Mouse (Mus musculus): Measurements from ENCODE around the gene Rfx7. TPM values are rescaled to one million over a fixed set of nuclear protein-coding genes. Genes with fewer than 3 reads are reported as not detected.

The Rfx7 gene
- polyA plus RNA-seq, 1 experiment: 6.4 TPM

GRCm38 (mm10) chr9:72644418-72645110, 112.5 kb downstream of the Rfx7 start:
- H3K4me1 ChIP-seq (ENCODE audit: control insufficient read depth, insufficient read depth, low read length): peaks cover 11% of the 10 kb centered on the region; the same call in 1 of the 2 replicates
- TF ChIP-seq CTCF (conservative IDR thresholded peaks at IDR 0.05; ENCODE audit: insufficient read depth, insufficient read length, low read depth, low read length) (no peak), POLR2A (IDR thresholded peaks at IDR 0.05; ENCODE audit: low read depth, low read length) (no peak)
- H3K36me3 ChIP-seq (ENCODE audit: control insufficient read depth, insufficient read depth, low read length): no peaks in the 10 kb centered on the region
- H3K4me3 ChIP-seq (ENCODE audit: insufficient read depth, low read depth, low read length): no peak overlapping the region
- H3K27me3 ChIP-seq (replicated peaks; ENCODE audit: control insufficient read depth, insufficient read depth, low read length): no peaks in the 10 kb centered on the region
- no peak for DNase-seq
- H3K27ac ChIP-seq (ENCODE audit: insufficient read depth, low read depth, low read length): no peak overlapping the region; the same call in 1 of the 2 replicates
- 54% methylated on average over 6 of the region's 6 CpGs for WGBS

- 49% methylated on average over 2 of the region's 2 CpGs for WGBS
- H3K36me3 ChIP-seq (ENCODE audit: control insufficient read depth, insufficient read depth, low read length): no peaks in the 10 kb centered on the region
- TF ChIP-seq POLR2A (IDR thresholded peaks at IDR 0.05; ENCODE audit: low read depth, low read length) (no peak), CTCF (conservative IDR thresholded peaks at IDR 0.05; ENCODE audit: insufficient read depth, insufficient read length, low read depth, low read length) (no peak)
- H3K27ac ChIP-seq (ENCODE audit: insufficient read depth, low read depth, low read length): no peak overlapping the region
- H3K27me3 ChIP-seq (replicated peaks; ENCODE audit: control insufficient read depth, insufficient read depth, low read length): no peaks in the 10 kb centered on the region
- H3K4me1 ChIP-seq (ENCODE audit: control insufficient read depth, insufficient read depth, low read length): no peaks in the 10 kb centered on the region; the same call in 1 of the 2 replicates
- DNase-seq: no peak
- no peak overlapping the region for H3K4me3 ChIP-seq (ENCODE audit: insufficient read depth, low read depth, low read length)
Observed at GRCm38 (mm10) chr9:72649781-72650180, 117.7 kb downstream of the Rfx7 start.

DNA sequence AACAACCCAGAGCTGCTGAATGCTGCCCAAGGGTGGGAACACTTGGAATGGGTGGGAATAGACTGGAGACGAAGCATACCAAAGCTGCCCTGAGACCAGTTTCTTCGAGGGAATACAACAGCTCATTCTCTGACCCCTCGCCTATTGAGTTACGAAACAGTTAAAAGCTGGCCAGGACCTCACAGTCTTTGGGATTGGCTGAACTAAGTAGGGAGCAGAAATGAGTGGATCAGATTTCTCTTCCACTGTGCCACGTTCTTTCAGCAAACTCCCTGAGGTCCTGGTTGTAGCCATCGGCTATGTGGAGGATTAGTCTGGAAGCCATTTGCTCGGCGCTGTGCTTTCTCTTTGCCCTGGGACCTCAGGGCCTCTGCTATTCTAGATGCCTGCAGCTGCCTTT, 120.9 kb downstream of the Rfx7 start:
- TF ChIP-seq POLR2A (IDR thresholded peaks at IDR 0.05; ENCODE audit: low read depth, low read length): no peak
- no peak for TF ChIP-seq CTCF (conservative IDR thresholded peaks at IDR 0.05; ENCODE audit: insufficient read depth, insufficient read length, low read depth, low read length)
- WGBS: 48% methylated on average over 8 of the region's 8 CpGs
- Histone ChIP-seq H3K36me3 (ENCODE audit: control insufficient read depth, insufficient read depth, low read length) (no peaks in the 10 kb centered on the region), H3K4me1 (ENCODE audit: control insufficient read depth, insufficient read depth, low read length) (peaks cover 7% of the 10 kb centered on the region; the same call in 1 of the 2 replicates), H3K27me3 (replicated peaks; ENCODE audit: control insufficient read depth, insufficient read depth, low read length) (no peaks in the 10 kb centered on the region), H3K27ac (ENCODE audit: insufficient read depth, low read depth, low read length) (no peak overlapping the region), H3K4me3 (ENCODE audit: insufficient read depth, low read depth, low read length) (no peak overlapping the region)
- no peak for DNase-seq

DNA sequence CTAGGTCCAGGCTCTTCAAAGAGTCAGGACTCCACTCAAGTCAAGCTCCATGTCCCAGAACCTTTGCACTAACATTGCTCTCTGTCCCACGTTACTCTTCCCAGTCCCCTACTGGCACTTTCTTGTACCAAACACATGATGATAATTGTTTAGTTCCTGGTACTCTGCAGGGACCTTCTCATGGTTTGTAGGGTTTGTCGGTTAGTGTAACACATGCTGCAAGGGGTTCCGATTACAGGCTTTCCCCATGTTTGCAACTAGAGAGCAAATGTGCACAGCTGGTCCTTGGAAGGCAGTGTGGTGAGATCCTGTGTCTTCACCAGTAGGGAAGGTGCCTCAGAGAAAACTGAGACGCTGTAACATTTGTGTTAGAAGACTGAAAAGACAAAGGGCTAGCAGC, 121.5 kb downstream of the Rfx7 start:
- Histone ChIP-seq H3K27ac (ENCODE audit: insufficient read depth, low read depth, low read length) (no peak overlapping the region), H3K36me3 (ENCODE audit: control insufficient read depth, insufficient read depth, low read length) (no peaks in the 10 kb centered on the region), H3K27me3 (replicated peaks; ENCODE audit: control insufficient read depth, insufficient read depth, low read length) (no peaks in the 10 kb centered on the region), H3K4me3 (ENCODE audit: insufficient read depth, low read depth, low read length) (no peak overlapping the region), H3K4me1 (ENCODE audit: control insufficient read depth, insufficient read depth, low read length) (peaks cover 7% of the 10 kb centered on the region; the same call in 1 of the 2 replicates)
- DNase-seq: no peak
- no peak for TF ChIP-seq CTCF (conservative IDR thresholded peaks at IDR 0.05; ENCODE audit: insufficient read depth, insufficient read length, low read depth, low read length)
- no peak for TF ChIP-seq POLR2A (IDR thresholded peaks at IDR 0.05; ENCODE audit: low read depth, low read length)
- WGBS: 57% methylated on average over 4 of the region's 4 CpGs

GRCm38 (mm10) chr9:72654593-72655242, 122.7 kb downstream of the Rfx7 start:
- no peaks in the 10 kb centered on the region for H3K36me3 ChIP-seq (ENCODE audit: control insufficient read depth, insufficient read depth, low read length)
- TF ChIP-seq POLR2A (IDR thresholded peaks at IDR 0.05; ENCODE audit: low read depth, low read length) (no peak), CTCF (conservative IDR thresholded peaks at IDR 0.05; ENCODE audit: insufficient read depth, insufficient read length, low read depth, low read length) (peak; percentile 91)
- 72% methylated on average over 6 of the region's 6 CpGs for WGBS
- DNase-seq: peak; percentile 85
- H3K4me1 ChIP-seq (ENCODE audit: control insufficient read depth, insufficient read depth, low read length): peaks cover 7% of the 10 kb centered on the region; the same call in 1 of the 2 replicates
- H3K27ac ChIP-seq (ENCODE audit: insufficient read depth, low read depth, low read length): no peak overlapping the region
- H3K4me3 ChIP-seq (ENCODE audit: insufficient read depth, low read depth, low read length): no peak overlapping the region
- no peaks in the 10 kb centered on the region for H3K27me3 ChIP-seq (replicated peaks; ENCODE audit: control insufficient read depth, insufficient read depth, low read length)

DNA sequence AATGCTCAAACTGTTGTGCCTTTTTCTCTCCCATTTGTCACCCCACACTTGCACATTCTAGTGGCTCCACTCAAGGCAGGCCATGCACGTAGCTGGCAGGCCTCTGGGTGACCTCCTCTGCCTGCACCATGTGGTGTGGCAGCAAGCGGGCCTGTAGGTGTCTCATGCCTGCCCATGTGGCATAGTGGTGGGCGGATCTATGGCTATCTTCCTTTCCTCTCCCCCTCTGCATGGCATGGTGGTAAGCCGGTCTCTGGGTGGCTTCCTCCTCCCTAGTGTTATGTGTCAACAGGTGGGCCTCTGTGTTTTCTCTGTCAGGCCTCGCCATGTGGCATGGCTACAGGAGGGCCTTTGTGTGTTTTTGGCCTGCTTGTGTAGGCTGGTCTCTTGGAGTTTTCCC, 123.6 kb downstream of the Rfx7 start:
- Histone ChIP-seq H3K27me3 (replicated peaks; ENCODE audit: control insufficient read depth, insufficient read depth, low read length) (no peaks in the 10 kb centered on the region), H3K27ac (ENCODE audit: insufficient read depth, low read depth, low read length) (no peak overlapping the region), H3K4me3 (ENCODE audit: insufficient read depth, low read depth, low read length) (no peak overlapping the region), H3K4me1 (ENCODE audit: control insufficient read depth, insufficient read depth, low read length) (peaks cover 7% of the 10 kb centered on the region; the same call in 1 of the 2 replicates), H3K36me3 (ENCODE audit: control insufficient read depth, insufficient read depth, low read length) (no peaks in the 10 kb centered on the region)
- 86% methylated on average over 5 of the region's 5 CpGs for WGBS
- DNase-seq: no peak
- no peak for TF ChIP-seq CTCF (conservative IDR thresholded peaks at IDR 0.05; ENCODE audit: insufficient read depth, insufficient read length, low read depth, low read length)

- H3K27ac ChIP-seq (ENCODE audit: insufficient read depth, low read depth, low read length): no peak overlapping the region
- 44% methylated on average over 4 of the region's 4 CpGs for WGBS
- H3K27me3 ChIP-seq (replicated peaks; ENCODE audit: control insufficient read depth, insufficient read depth, low read length): no peaks in the 10 kb centered on the region
- H3K36me3 ChIP-seq (ENCODE audit: control insufficient read depth, insufficient read depth, low read length): no peaks in the 10 kb centered on the region
- no peak for DNase-seq
- H3K4me3 ChIP-seq (ENCODE audit: insufficient read depth, low read depth, low read length): no peak overlapping the region
- TF ChIP-seq POLR2A (IDR thresholded peaks at IDR 0.05; ENCODE audit: low read depth, low read length) (no peak), CTCF (conservative IDR thresholded peaks at IDR 0.05; ENCODE audit: insufficient read depth, insufficient read length, low read depth, low read length) (no peak)
- peaks cover 7% of the 10 kb centered on the region; the same call in 1 of the 2 replicates for H3K4me1 ChIP-seq (ENCODE audit: control insufficient read depth, insufficient read depth, low read length)
Observed at GRCm38 (mm10) chr9:72656491-72656890, 124.5 kb downstream of the Rfx7 start.
